Mouse (Mus musculus) adrenal gland, adult 18-20 months (tissue): ENCODE measurements around the gene Tor2a. TPM values are rescaled to one million over a fixed set of nuclear protein-coding genes. Genes with fewer than 3 reads are reported as not detected.

Source experiments
- DNase-seq, 2 experiments: peaks; one replicate each; pipeline ENCODE4 v3.0.0; 2021 to 2022; ENCODE audit warnings: low spot score in 2 of 2
- microRNA-seq, 2 experiments: library from miRNA; unstranded; fragments of <30 nt; microRNA quantifications; one replicate each; pipeline ENCODE4 v1.2.0; 2021; ENCODE audit warnings: borderline number of aligned reads in 2 of 2
- total RNA-seq, 2 experiments: library from RNA; stranded (reverse); gene quantifications; 1 replicate in 1 of 2; 2 replicates in 1 of 2; pipeline ENCODE4 v1.2.3; 2021

The Tor2a gene
- total RNA-seq, 2 experiments from 2014 or later: 18.2 to 22.3 TPM

DNA sequence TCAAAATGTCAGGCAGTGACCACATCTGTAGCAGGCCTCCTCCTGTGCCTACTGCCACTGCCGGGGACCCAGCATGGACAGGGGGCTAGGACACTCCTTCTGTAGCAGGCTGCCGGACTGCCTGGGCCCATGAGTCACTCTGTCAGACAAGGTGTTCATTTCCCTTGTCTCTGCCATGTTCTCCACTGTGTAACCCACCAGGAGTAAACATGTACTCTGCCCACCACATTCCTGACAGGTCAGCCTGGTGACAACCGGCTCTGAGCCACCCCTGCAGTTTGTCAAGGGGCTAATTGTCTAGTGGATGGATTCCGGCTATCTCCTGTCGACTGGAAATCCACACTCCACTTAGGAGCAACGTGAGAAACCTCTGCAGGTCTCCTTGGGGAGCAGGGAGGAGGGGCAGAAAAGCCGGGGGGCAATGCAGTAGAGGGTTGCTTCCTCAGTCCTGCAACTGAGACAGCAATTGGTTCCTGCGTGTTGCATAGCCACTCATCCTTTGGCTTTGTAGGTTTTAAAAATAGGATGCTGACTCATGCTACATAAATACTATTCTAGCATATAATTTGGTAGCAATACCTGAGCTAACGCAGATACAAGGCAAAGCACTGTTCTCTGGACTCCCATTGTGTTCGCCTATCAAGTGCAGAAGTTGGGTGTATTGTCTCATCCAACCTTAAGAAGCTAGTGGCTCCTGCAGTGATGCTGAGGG is 41.4 kb downstream of the Tor2a start:
- no peak for DNase-seq

DNA sequence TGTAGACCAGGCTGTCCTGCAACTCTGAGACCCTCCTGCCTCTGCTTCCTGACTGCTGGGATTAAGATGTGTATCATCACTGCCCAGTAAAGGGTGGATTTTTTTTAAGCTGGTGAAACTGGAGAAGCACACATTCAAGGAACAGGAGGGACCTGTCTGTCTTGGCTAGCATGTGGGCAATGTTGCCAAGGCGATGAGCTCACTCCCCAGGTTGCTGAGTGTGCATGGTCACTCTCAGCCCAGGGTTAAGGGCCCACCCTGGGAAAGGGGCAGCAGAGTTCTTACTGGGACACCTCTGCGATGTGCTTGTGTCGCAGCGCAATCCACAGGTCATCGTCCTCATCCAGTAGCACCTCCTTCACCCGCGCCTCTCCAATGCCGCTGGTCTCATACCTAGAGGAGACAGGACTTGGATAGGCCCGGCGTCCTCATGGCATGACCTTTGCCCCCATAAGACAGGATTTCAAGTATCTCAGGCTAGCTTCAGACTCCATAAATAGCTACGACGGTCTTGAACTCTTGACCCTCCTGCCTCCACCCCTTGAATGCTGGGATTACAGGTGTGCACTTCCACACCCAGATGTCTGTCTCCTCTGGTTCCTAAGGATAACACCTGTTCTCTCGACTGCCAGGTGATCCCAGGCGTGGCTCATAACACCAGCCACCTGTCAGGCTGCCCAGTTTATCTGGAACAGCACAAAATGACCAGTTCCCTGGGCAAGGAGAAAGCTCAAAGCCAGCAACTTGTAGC is 52.0 kb downstream of the Tor2a start:
- no peak for DNase-seq

Small RNAs within 50 kb of the gene (microRNA-seq; reads per million reads assigned to microRNA genes)
- gene Mir2861 (0 reads per million in 2 experiments), gene Mir3960 (0 reads per million in 2 experiments)

Other genes with a start within 250 kb of the Tor2a start
- gene Fam102a, start 221.9 kb upstream of the Tor2a start, total RNA-seq: 10 to 100 TPM; 27.4 to 41.0 TPM
- 10 to 100 TPM; 49.7 to 58.0 TPM for gene Dpm2, start 186.4 kb upstream of the Tor2a start, total RNA-seq
- gene Pip5kl1, start 182.4 kb upstream of the Tor2a start, total RNA-seq: not detected
- not detected for gene 9430097D07Rik, start 181.6 kb upstream of the Tor2a start, total RNA-seq
- gene St6galnac4, start 170.1 kb upstream of the Tor2a start, total RNA-seq: 10 to 100 TPM in 1 of 2 experiments, 1 to 10 TPM in 1; 6.6 to 11.4 TPM
- gene St6galnac6, start 157.5 kb upstream of the Tor2a start, total RNA-seq: 10 to 100 TPM; 52.4 to 67.9 TPM
- 10 to 100 TPM; 31.2 to 48.5 TPM for gene Ak1, start 135.5 kb upstream of the Tor2a start, total RNA-seq
- 10 to 100 TPM; 77.1 to 81.3 TPM for gene Eng, start 110.6 kb upstream of the Tor2a start, total RNA-seq
- 10 to 100 TPM in 1 of 2 experiments, 1 to 10 TPM in 1; 8.2 to 10.3 TPM for gene Fpgs, start 53.1 kb upstream of the Tor2a start, total RNA-seq
- gene Cdk9, start 44.2 kb upstream of the Tor2a start, total RNA-seq: 10 to 100 TPM; 73.2 to 87.4 TPM
- 10 to 100 TPM; 11.6 to 14.9 TPM for gene Sh2d3c, start 36.2 kb upstream of the Tor2a start, total RNA-seq
- not detected for gene 6330409D20Rik, start 16.2 kb upstream of the Tor2a start, total RNA-seq
- under 1 TPM; 0.13 to 0.26 TPM for gene Ttc16, start 18.4 kb downstream of the Tor2a start, total RNA-seq
- gene Ptrh1, start 18.6 kb downstream of the Tor2a start, total RNA-seq: 1 to 10 TPM; 5.4 to 9.9 TPM
- gene Cfap157, start 27.2 kb downstream of the Tor2a start, total RNA-seq: under 1 TPM in 1 of 2 experiments, not detected in 1; 0.16 TPM
- 10 to 100 TPM; 22.1 to 36.6 TPM for gene Stxbp1, start 90.0 kb downstream of the Tor2a start, total RNA-seq
- 10 to 100 TPM; 19.1 to 32.7 TPM for gene Fam129b, start 118.9 kb downstream of the Tor2a start, total RNA-seq
- 100 to 1,000 TPM; 162 to 167 TPM for gene Rpl12, start 204.3 kb downstream of the Tor2a start, total RNA-seq
- 10 to 100 TPM; 16.6 to 23.4 TPM for gene Lrsam1, start 204.4 kb downstream of the Tor2a start, total RNA-seq
- 10 to 100 TPM; 15.7 to 17.2 TPM for gene Slc2a8, start 224.8 kb downstream of the Tor2a start, total RNA-seq